Mouse (Mus musculus): ENCODE measurements around the gene Ffar2.

- TF ChIP-seq CTCF (IDR thresholded peaks at IDR 0.05; ENCODE audit: control insufficient read depth, insufficient read depth, low read length) (no peak), POLR2A (IDR thresholded peaks at IDR 0.05; ENCODE audit: borderline replicate concordance, control insufficient read depth, low read depth, low read length) (no peak)
Measured at GRCm38 (mm10) chr7:30787377-30788022, 36.1 kb downstream of the Ffar2 start, which contains the start of gene Krtdap.
